Mouse (Mus musculus) limb, embryonic 15.5 days (tissue): ENCODE measurements around the gene Pard3b. TPM values are rescaled to one million over a fixed set of nuclear protein-coding genes. Genes with fewer than 3 reads are reported as not detected.

Source experiments
- ATAC-seq: fragments of 200-750 bp; cut with Nextera tagmentation; 2 replicates; pipeline ENCODE4 v1.8.0; 2017; ENCODE audit warnings: low read depth, moderate TSS enrichment; ENCODE audit not compliant: insufficient number of reproducible peaks, low FRiP score, low TSS enrichment
- H3K27ac ChIP-seq: fragments of 300-500 bp; sonication (generic); 2 replicates; pipeline ENCODE4 v1.5.1; 2015; ENCODE audit warnings: moderate library complexity, mild to moderate bottlenecking, inconsistent platforms
- H3K27me3 ChIP-seq: fragments of 300-500 bp; sonication (generic); 2 replicates; pipeline ENCODE4 v1.6.1; 2015; ENCODE audit warnings: inconsistent platforms
- H3K36me3 ChIP-seq: fragments of 300-500 bp; sonication (generic); 2 replicates; pipeline ENCODE4 v1.6.1; 2015; ENCODE audit warnings: inconsistent platforms
- H3K4me1 ChIP-seq: fragments of 300-500 bp; sonication (generic); 2 replicates; pipeline ENCODE4 v1.6.1; 2015; ENCODE audit warnings: inconsistent platforms
- H3K4me2 ChIP-seq: fragments of 300-500 bp; sonication (generic); 2 replicates; pipeline ENCODE4 v1.6.1; 2015; ENCODE audit warnings: mild to moderate bottlenecking, inconsistent platforms
- H3K4me3 ChIP-seq: fragments of 300-500 bp; sonication (generic); 2 replicates; pipeline ENCODE4 v1.5.1; 2015; ENCODE audit warnings: mild to moderate bottlenecking, inconsistent platforms
- H3K9ac ChIP-seq: fragments of 300-500 bp; sonication (generic); 2 replicates; pipeline ENCODE4 v1.6.1; 2015; ENCODE audit warnings: inconsistent platforms
- H3K9me3 ChIP-seq: fragments of 300-500 bp; sonication (generic); 2 replicates; pipeline ENCODE4 v1.6.1; 2016; ENCODE audit warnings: inconsistent platforms
- WGBS: fragments of 180-500 bp; shearing (Covaris S2); methylation state at CpG from one replicate; pipeline ENCODE4 v1.1.7; 2015; 5-methylcytosine and 5-hydroxymethylcytosine counted together
- polyA plus RNA-seq: library from polyadenylated mRNA; unstranded; fragments of >200 nt; fragmentation: Nextera tagmentation; extraction: Ambion mirVana; gene quantifications from 2 replicates; pipeline ENCODE4 v1.2.1, GENCODE M21; 2015

The Pard3b gene
- polyA plus RNA-seq, 1 experiment from 2014 or later = 17.6 TPM

DNA sequence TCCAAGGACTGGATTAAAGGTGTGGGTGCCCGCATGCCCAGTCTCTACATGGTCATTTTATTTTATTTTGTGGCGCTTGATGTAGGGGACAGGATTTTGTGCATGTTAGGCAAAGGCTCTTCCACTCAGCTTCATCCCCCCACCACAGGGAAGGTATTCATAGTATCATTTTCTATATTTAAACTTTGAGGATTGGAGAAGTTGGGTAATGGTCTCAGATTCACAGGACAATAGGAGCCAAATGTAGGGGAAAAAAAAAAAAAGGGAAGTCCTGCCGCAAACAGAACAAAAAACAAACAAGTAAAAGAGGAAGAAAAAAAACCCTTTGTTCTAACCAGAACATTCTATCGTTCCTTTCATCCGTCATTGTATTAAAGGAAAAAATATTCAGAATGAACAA lies 590.5 kb downstream of the Pard3b start:
- no peak for ATAC-seq
- WGBS = 87% methylated on average over 5 of the region's 5 CpGs
- H3K36me3 ChIP-seq = no peaks in the 10 kb centered on the region

DNA sequence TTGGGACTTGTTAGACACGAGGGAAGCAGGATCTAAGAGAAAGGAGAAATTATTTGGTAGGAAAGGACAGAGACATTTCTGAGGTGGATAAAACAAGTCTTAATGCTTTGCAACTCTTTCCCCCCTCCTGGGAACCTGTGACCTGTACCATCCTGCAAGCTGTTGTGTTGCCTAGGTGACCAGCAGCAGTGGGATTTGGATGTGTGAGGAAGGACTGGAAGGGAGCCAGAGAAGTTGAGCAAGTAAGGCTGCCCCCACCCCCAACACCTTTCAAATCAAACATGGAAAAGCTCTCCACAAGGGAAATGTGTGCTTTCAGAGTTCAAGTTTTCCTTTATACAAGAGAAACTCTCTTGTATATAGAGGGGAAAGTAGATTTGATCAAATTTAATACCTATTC lies 595.4 kb downstream of the Pard3b start:
- no peak for ATAC-seq
- H3K4me3 ChIP-seq = no peak overlapping the region
- H3K27ac ChIP-seq = no peak overlapping the region
- H3K9ac ChIP-seq = no peak overlapping the region
- no peaks in the 10 kb centered on the region for H3K27me3 ChIP-seq
- 34% methylated on average over 1 of the region's 1 CpGs for WGBS
- no peaks in the 10 kb centered on the region for H3K9me3 ChIP-seq
- 0 out of 2 replicates have a peak, but pooled peaks cover 2% of the 10 kb centered on the region for H3K4me1 ChIP-seq
- no peak overlapping the region for H3K4me2 ChIP-seq
- H3K36me3 ChIP-seq = no peaks in the 10 kb centered on the region

More for the DNA sequence above, 590.5 kb downstream of the Pard3b start:
- H3K4me2 ChIP-seq = no peak overlapping the region
- no peaks in the 10 kb centered on the region for H3K27me3 ChIP-seq
- H3K9ac ChIP-seq = no peak overlapping the region
- 0 out of 2 replicates have a peak, but pooled peaks cover 2% of the 10 kb centered on the region for H3K4me1 ChIP-seq
- H3K9me3 ChIP-seq = no peaks in the 10 kb centered on the region
- no peak overlapping the region for H3K4me3 ChIP-seq
- H3K27ac ChIP-seq = no peak overlapping the region

DNA sequence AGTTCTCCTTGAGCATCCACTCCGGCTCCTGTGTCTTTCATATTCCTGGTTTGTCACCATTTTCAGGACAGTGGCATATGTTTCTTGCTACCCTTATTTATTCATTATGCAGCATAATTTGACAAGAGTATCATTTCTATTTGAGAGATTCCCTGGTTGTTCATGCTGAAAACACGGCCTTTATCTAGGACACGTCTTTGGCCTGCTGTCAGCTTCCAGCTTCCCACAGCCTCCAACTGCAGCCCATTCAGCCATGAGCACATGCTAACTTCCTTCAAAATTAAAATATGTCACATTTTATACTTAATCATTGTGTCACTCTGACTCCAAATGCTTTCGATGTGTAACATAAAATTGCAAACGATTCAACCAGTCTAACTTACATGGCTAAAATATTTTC lies 596.5 kb downstream of the Pard3b start:
- Histone ChIP-seq H3K27me3 (no peaks in the 10 kb centered on the region), H3K9ac (no peak overlapping the region), H3K36me3 (no peaks in the 10 kb centered on the region), H3K4me3 (no peak overlapping the region), H3K4me1 (0 out of 2 replicates have a peak, but pooled peaks cover 2% of the 10 kb centered on the region), H3K9me3 (no peaks in the 10 kb centered on the region), H3K27ac (no peak overlapping the region), H3K4me2 (no peak overlapping the region)
- WGBS = 87% methylated on average over 5 of the region's 5 CpGs
- ATAC-seq = no peak

DNA sequence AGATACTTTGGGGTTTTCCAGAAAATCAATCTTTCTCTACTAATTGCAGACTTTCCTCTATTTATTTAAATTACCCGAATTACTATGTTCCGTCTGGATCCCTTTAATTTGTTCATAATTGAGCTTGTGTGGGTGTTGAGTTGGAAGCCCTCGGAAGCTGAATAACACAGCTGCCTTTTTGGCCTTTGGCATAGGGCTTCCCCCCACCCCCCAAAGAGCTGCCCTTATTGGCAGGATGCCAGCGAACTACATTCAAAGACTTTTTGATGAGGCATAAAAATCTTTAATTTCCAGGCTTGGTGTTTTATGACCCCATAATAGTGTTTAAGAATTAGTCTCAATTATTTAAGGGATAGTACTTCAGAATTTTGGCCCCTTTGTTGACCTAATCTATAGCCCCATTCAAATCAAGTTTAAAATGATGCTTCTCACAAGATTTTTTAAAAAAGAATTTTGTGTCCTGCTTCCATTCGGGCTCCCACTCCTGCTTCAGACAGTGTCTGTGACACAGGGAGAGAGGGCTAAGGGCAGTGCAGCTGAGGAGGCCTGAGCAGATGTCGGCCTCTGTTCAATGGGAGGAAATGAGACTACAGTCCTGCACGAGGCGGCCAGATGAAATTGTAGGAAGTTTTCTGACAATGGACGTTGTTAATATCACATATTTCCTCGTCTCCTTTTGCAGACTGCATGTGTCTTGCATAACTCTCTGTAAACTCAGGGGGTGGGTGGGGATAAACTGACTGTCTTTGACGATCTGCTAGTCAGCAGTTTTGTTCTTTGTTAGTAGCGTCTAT lies 605.8 kb downstream of the Pard3b start:
- H3K9ac ChIP-seq = no peak overlapping the region
- H3K27ac ChIP-seq = 0 out of 2 replicates have a peak overlapping the region, but pooled peaks have one; percentile 18
- no peak overlapping the region for H3K4me3 ChIP-seq
- H3K27me3 ChIP-seq = no peaks in the 10 kb centered on the region
- H3K4me1 ChIP-seq = peaks cover 4% of the 10 kb centered on the region; the same call in 1 of the 2 replicates
- H3K36me3 ChIP-seq = no peaks in the 10 kb centered on the region
- H3K4me2 ChIP-seq = no peak overlapping the region
- no peak for ATAC-seq
- no peaks in the 10 kb centered on the region for H3K9me3 ChIP-seq
- WGBS = 16% methylated on average over 12 of the region's 12 CpGs

DNA sequence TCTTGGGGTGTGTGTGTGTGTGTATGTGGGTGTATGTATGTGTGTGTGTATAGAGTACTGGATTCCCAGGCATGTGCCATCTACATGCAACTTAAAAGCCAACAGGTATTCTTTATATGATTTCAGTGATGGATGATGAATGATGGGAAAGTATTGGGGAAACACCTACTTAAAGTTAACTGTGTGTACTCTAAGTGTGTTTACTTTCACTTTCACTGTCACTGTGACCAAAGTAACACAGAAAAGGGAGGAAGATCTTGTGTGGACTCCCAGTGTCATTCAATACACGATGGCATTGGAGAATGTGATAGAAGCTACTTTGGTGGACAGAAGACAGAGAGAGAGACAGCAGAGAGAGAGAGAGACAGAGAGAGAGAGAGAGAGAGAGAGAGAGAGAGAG lies 613.8 kb downstream of the Pard3b start:
- no peak overlapping the region for H3K4me2 ChIP-seq
- no peak overlapping the region for H3K4me3 ChIP-seq
- no peaks in the 10 kb centered on the region for H3K4me1 ChIP-seq
- 82% methylated on average over 1 of the region's 1 CpGs for WGBS
- H3K36me3 ChIP-seq = no peaks in the 10 kb centered on the region
- H3K27ac ChIP-seq = no peak overlapping the region
- no peaks in the 10 kb centered on the region for H3K27me3 ChIP-seq
- H3K9me3 ChIP-seq = no peaks in the 10 kb centered on the region
- ATAC-seq = no peak
- no peak overlapping the region for H3K9ac ChIP-seq

DNA sequence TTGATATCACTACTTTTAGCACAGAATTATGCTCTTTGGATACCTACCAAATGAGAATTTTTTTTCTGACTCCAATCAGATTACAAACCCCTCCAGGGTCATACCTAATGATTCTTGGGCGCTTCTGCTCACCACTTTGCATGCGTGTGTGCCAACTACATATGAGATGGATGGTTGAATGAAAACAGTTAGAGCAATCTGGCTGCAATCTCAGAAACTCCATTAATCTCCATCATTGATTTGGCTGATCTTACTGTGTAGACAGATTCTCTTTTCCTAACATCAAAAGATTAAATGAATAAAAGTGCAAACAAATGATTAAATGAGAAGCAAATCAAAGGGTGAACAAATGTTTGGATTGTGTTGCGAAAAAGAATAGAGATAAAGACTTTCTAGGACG lies 615.7 kb downstream of the Pard3b start:
- no peak overlapping the region for H3K4me3 ChIP-seq
- no peak overlapping the region for H3K4me2 ChIP-seq
- WGBS = 87% methylated on average over 4 of the region's 4 CpGs
- no peaks in the 10 kb centered on the region for H3K9me3 ChIP-seq
- no peaks in the 10 kb centered on the region for H3K27me3 ChIP-seq
- no peak for ATAC-seq
- H3K4me1 ChIP-seq = no peaks in the 10 kb centered on the region
- no peaks in the 10 kb centered on the region for H3K36me3 ChIP-seq
- no peak overlapping the region for H3K9ac ChIP-seq
- H3K27ac ChIP-seq = no peak overlapping the region

DNA sequence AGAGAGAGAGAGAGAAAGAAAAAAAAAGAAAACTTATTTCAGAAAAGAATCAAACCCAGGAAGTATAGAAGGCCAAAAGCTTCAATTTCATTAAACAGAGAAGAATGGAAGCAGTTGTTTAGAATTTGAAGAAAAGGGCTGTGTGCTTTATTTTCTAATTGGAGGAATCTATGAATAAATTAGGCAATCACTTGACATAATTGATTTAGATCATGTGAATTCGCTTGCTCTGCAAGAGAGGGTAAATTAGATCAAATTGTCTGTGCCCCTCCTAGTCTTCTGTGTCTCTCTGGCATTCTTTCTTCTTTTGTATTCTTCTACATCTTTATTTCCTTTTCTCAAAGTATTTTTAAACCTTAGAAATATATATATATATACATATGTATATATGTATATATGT lies 616.3 kb downstream of the Pard3b start:
- Histone ChIP-seq H3K4me2 (no peak overlapping the region), H3K36me3 (no peaks in the 10 kb centered on the region), H3K9me3 (no peaks in the 10 kb centered on the region), H3K27me3 (no peaks in the 10 kb centered on the region), H3K4me3 (no peak overlapping the region), H3K27ac (no peak overlapping the region), H3K9ac (no peak overlapping the region), H3K4me1 (no peaks in the 10 kb centered on the region)
- WGBS = 81% methylated on average over 1 of the region's 1 CpGs
- no peak for ATAC-seq

DNA sequence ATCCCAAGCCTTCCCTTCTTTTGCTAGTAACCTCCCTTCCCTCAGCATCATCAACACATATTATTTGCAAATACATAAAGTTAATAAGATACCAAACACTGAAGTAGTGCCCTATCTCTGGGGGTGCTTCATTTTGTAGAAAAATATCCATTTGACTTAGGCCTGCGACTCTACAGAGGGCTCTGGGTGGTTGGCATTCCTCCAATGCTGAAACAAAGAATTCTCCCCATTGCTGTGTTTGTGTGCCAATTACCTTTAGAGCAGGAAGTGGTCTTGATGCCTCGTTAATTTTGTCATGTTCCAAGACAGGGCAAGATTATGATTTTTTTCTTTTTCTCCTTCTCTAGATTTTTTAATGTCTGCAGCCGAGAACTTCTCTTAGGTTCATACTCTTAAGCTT lies 637.8 kb downstream of the Pard3b start:
- H3K36me3 ChIP-seq = no peaks in the 10 kb centered on the region
- H3K9me3 ChIP-seq = no peaks in the 10 kb centered on the region
- H3K27me3 ChIP-seq = no peaks in the 10 kb centered on the region
- H3K4me1 ChIP-seq = no peaks in the 10 kb centered on the region
- WGBS = 54% methylated on average over 3 of the region's 3 CpGs
- no peak overlapping the region for H3K9ac ChIP-seq
- no peak overlapping the region for H3K27ac ChIP-seq
- no peak overlapping the region for H3K4me3 ChIP-seq
- no peak overlapping the region for H3K4me2 ChIP-seq
- no peak for ATAC-seq

DNA sequence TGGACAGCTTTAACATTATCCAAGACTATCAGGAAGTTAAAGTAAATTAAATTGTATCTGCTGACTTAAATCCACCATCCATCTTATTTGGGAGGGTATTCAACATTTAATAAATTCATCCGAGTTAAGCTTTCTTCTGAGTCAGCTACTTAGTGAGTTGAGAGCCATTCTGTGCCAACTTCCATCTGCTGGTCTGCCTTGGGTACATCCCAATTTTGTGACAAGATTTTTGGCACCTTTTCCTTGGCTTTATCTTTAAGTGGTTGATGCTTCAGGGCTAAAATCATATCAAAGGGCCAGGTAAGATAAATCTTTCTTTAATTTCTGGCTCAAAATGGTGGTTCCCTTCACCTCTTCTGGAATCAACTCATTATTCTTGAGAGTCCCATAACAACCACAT lies 640.0 kb downstream of the Pard3b start:
- no peaks in the 10 kb centered on the region for H3K4me1 ChIP-seq

DNA sequence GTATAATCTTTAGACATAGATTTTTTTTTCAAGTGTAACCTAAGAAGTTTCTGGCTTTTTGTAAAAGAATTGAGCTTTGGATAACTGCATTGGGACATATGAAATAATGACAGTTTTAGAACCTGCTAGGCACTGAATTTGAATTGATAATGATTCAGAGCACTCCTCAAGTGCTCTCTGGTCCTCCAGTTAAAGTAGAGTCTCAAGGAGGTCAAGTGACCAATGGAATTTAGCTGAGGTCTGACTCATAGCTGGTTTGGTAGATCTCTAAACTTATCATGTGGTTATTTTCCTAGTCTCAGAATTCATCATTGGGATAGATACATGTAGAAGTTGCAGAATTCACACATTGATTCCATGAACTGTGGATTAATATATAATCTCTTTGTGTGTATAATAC lies 642.0 kb downstream of the Pard3b start:
- H3K36me3 ChIP-seq = no peaks in the 10 kb centered on the region
- no peaks in the 10 kb centered on the region for H3K9me3 ChIP-seq
- H3K4me1 ChIP-seq = no peaks in the 10 kb centered on the region
- no peak overlapping the region for H3K4me3 ChIP-seq
- no peaks in the 10 kb centered on the region for H3K27me3 ChIP-seq
- ATAC-seq = no peak
- H3K9ac ChIP-seq = no peak overlapping the region
- no peak overlapping the region for H3K4me2 ChIP-seq
- H3K27ac ChIP-seq = no peak overlapping the region

More for the DNA sequence above, 640.0 kb downstream of the Pard3b start:
- Histone ChIP-seq H3K9ac (no peak overlapping the region), H3K4me2 (no peak overlapping the region), H3K36me3 (no peaks in the 10 kb centered on the region), H3K4me3 (no peak overlapping the region), H3K27me3 (no peaks in the 10 kb centered on the region), H3K27ac (no peak overlapping the region), H3K9me3 (no peaks in the 10 kb centered on the region)
- WGBS = 78% methylated on average over 1 of the region's 1 CpGs
- ATAC-seq = no peak

DNA sequence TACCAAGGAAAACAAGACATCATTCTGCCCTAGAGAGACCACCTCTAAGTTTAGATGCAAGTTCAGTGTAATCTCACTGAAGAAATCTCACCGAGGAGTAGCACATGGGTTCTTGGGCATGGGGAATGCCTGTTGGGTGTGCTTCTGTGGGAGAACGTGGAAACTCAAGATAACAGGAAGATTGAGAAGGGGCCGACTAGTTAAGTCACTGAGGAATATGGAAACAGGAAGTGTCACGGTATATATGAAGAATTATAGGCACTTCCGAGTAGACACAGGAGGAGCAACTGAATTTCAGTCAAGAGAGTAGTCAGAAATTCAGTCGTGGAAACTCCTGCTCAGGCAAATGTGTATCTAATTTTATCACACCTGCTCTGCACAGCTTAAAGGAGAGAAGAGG lies 644.2 kb downstream of the Pard3b start:
- H3K4me2 ChIP-seq = no peak overlapping the region
- no peaks in the 10 kb centered on the region for H3K27me3 ChIP-seq
- H3K9ac ChIP-seq = no peak overlapping the region
- no peak overlapping the region for H3K4me3 ChIP-seq
- no peak overlapping the region for H3K27ac ChIP-seq
- ATAC-seq = no peak
- WGBS = 66% methylated on average over 6 of the region's 6 CpGs
- no peaks in the 10 kb centered on the region for H3K9me3 ChIP-seq
- no peaks in the 10 kb centered on the region for H3K36me3 ChIP-seq
- H3K4me1 ChIP-seq = no peaks in the 10 kb centered on the region

DNA sequence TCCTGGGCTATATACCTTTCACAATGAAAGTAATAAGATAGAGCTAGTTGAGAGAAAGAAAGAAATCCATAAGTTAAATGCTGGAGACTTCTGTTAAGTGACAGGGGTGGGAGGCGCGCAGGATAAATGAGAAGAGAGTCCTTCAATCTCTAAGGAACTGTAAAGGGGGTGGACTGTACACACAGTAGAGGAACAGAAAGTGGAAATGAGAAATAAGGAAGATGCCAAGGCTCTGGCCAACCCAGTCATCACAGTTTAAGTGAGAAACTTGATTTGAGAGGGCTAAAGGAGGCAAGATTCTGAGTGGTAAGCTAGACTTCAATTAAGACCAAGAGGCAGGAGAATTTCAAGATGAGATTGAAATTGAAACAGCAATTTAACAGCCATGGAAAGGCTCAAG lies 645.0 kb downstream of the Pard3b start:
- Histone ChIP-seq H3K9ac (no peak overlapping the region), H3K4me2 (no peak overlapping the region), H3K9me3 (no peaks in the 10 kb centered on the region), H3K27me3 (no peaks in the 10 kb centered on the region), H3K4me1 (no peaks in the 10 kb centered on the region), H3K36me3 (no peaks in the 10 kb centered on the region), H3K4me3 (no peak overlapping the region), H3K27ac (no peak overlapping the region)
- WGBS = 97% methylated on average over 2 of the region's 2 CpGs
- ATAC-seq = no peak

DNA sequence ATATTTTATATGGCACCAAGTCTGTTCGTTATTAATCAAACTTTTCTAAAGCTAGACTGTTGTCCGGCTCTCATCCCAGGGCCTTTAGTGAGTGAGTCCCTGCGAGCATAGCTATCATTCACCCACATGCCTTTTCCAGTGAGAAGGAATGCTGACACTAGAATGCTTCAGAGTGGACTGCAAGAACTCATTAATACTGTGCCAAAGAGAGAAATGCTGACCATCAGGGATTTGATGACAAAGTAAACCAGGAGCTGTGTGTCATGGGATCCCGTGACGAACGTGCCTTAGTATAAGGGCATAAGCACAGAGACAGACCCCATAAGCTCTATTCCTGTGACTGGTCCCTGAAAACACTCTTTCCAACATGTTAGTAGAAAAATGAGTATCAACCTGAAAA lies 670.8 kb downstream of the Pard3b start:
- no peak for ATAC-seq
- Histone ChIP-seq H3K4me3 (no peak overlapping the region), H3K4me1 (no peaks in the 10 kb centered on the region), H3K27me3 (no peaks in the 10 kb centered on the region), H3K36me3 (no peaks in the 10 kb centered on the region), H3K9ac (no peak overlapping the region), H3K27ac (no peak overlapping the region), H3K9me3 (no peaks in the 10 kb centered on the region), H3K4me2 (no peak overlapping the region)
- WGBS = 82% methylated on average over 6 of the region's 6 CpGs
